Mouse (Mus musculus): ENCODE measurements around the gene 5430403G16Rik. TPM values are rescaled to one million over a fixed set of nuclear protein-coding genes. Genes with fewer than 3 reads are reported as not detected.

Gene 5430403G16Rik
- polyA plus RNA-seq (2015; fragmentation: Illumina TruSeq; extraction: RNeasy Lipid Tissue Mini Kit (QIAGEN cat#74804); ENCODE audit: insufficient read depth, low replicate concordance) = 6.7 TPM

GRCm38 (mm10) chr5:109690537-109691201 is at the start of gene 5430403G16Rik:
Gene 5430403G16Rik (minus strand): TSS chr5:109691041.

Other genes with a start within 250 kb of the 5430403G16Rik start
- gene Crlf2, start 132.0 kb downstream of the 5430403G16Rik start, polyA plus RNA-seq (2015; fragmentation: Illumina TruSeq; extraction: RNeasy Lipid Tissue Mini Kit (QIAGEN cat#74804); ENCODE audit: insufficient read depth, low replicate concordance) = 7.1 TPM
- 17.9 TPM for gene 4930522L14Rik, start 60.8 kb upstream of the 5430403G16Rik start, polyA plus RNA-seq (2015; fragmentation: Illumina TruSeq; extraction: RNeasy Lipid Tissue Mini Kit (QIAGEN cat#74804); ENCODE audit: insufficient read depth, low replicate concordance)
- gene Gm15446, start 232.4 kb upstream of the 5430403G16Rik start, polyA plus RNA-seq (2015; fragmentation: Illumina TruSeq; extraction: RNeasy Lipid Tissue Mini Kit (QIAGEN cat#74804); ENCODE audit: insufficient read depth, low replicate concordance) = 44.0 TPM

All from spleen, adult 10 weeks (tissue).